Mouse (Mus musculus) G1E (cell line): ENCODE measurements around the gene Ak4. TPM values are rescaled to one million over a fixed set of nuclear protein-coding genes. Genes with fewer than 3 reads are reported as not detected.

Experiments
- ATAC-seq: 2 replicates; pipeline ENCODE4 v1.8.0; 2016; ENCODE audit warnings: mild to moderate bottlenecking; ENCODE audit not compliant: insufficient number of reproducible peaks, poor library complexity, low FRiP score, severe bottlenecking; ENCODE audit errors: extremely low read depth
- DNase-seq: peaks from one replicate; pipeline ENCODE4 v3.0.0; 2012; ENCODE audit warnings: low spot score
- H3K27me3 ChIP-seq: 2 replicates; pipeline ENCODE4 v1.6.1; 2012; ENCODE audit warnings: mild to moderate bottlenecking, low read length, inconsistent platforms; ENCODE audit not compliant: insufficient read depth
- H3K36me3 ChIP-seq: replicated peaks from 2 replicates; pipeline ENCODE3; 2012; ENCODE audit warnings: mild to moderate bottlenecking, inconsistent platforms
- H3K4me1 ChIP-seq: 2 replicates; pipeline ENCODE4 v1.6.1; 2012; ENCODE audit warnings: low read depth, low read length, inconsistent platforms, mixed read lengths; ENCODE audit not compliant: insufficient read depth
- H3K4me3 ChIP-seq: 2 replicates; pipeline ENCODE4 v1.5.1; 2012; ENCODE audit warnings: low read depth, mild to moderate bottlenecking, inconsistent platforms, low read length, moderate library complexity, mixed read lengths
- H3K9me3 ChIP-seq: replicated peaks from 2 replicates; pipeline ENCODE4 v1.6.1; 2012; ENCODE audit warnings: inconsistent platforms
- CTCF ChIP-seq: IDR thresholded peaks from 2 replicates; pipeline ENCODE4 v1.5.1; 2012; ENCODE audit warnings: low read depth, low read length, inconsistent platforms, mixed read lengths
- GATA1 ChIP-seq: IDR thresholded peaks from 2 replicates; pipeline ENCODE4 v1.6.1; 2012; ENCODE audit warnings: borderline replicate concordance, low read length, inconsistent platforms, mixed read lengths
- GATA2 ChIP-seq: IDR thresholded peaks from 2 replicates; pipeline ENCODE4 v1.6.1; 2012; ENCODE audit warnings: low read depth, low read length, inconsistent platforms, borderline replicate concordance
- POLR2AphosphoS5 ChIP-seq: IDR thresholded peaks from 2 replicates; pipeline ENCODE4 v1.6.1; 2012; ENCODE audit warnings: low read depth, low read length, inconsistent platforms; ENCODE audit not compliant: insufficient replicate concordance
- TAL1 ChIP-seq: conservative IDR thresholded peaks from 2 replicates; pipeline ENCODE4 v1.6.1; 2012; ENCODE audit warnings: low read depth, low read length, inconsistent platforms, mixed read lengths
- polyA plus RNA-seq: library from polyadenylated mRNA; stranded (reverse); fragments of >175 nt; gene quantifications from 2 replicates; pipeline ENCODE4 v1.2.3, GENCODE M21; 2012
- total RNA-seq, 2 experiments: library from RNA; stranded (forward) in 1 of 2; stranded (reverse) in 1 of 2; fragments of 200-1000 nt in 1 of 2; fragments of >200 nt in 1 of 2; fragmentation: Nextera tagmentation in 1 of 2; gene quantifications; 2 replicates each; pipeline ENCODE4 v1.2.3; 2014 to 2017

Gene Ak4
- total and polyA plus RNA-seq, 3 experiments = not detected

GRCm38 (mm10) chr4:101493611-101494197 is 74.6 kb downstream of the Ak4 start:
- H3K27me3 ChIP-seq = no peaks in the 10 kb centered on the region
- ATAC-seq (no peak), DNase-seq (no peak)
- no peaks in the 10 kb centered on the region for H3K4me1 ChIP-seq
- TF ChIP-seq POLR2AphosphoS5 (no peak), CTCF (no peak), GATA2 (no peak), GATA1 (no peak), TAL1 (no peak)
- peaks cover 8% of the 10 kb centered on the region for H3K9me3 ChIP-seq
- H3K4me3 ChIP-seq = no peak overlapping the region
- H3K36me3 ChIP-seq = no peaks in the 10 kb centered on the region

- no peak for TF ChIP-seq GATA2
- no peak for TF ChIP-seq GATA1
- no peak for TF ChIP-seq POLR2AphosphoS5
- no peak for TF ChIP-seq CTCF
- no peak for TF ChIP-seq TAL1
- H3K36me3 ChIP-seq = no peaks in the 10 kb centered on the region
- no peak overlapping the region for H3K4me3 ChIP-seq
- H3K9me3 ChIP-seq = peaks cover 8% of the 10 kb centered on the region
- ATAC-seq (no peak), DNase-seq (no peak)
- H3K4me1 ChIP-seq = no peaks in the 10 kb centered on the region
- no peaks in the 10 kb centered on the region for H3K27me3 ChIP-seq
Measured at GRCm38 (mm10) chr4:101496188-101496533, 77.1 kb downstream of the Ak4 start.

GRCm38 (mm10) chr4:101496534-101497237 is 77.6 kb downstream of the Ak4 start, which contains the start of gene Dnajc6:
Dnajc6 (plus strand) TSS chr4:101496648.
- no peak within 1 kb of the TSS for H3K4me3 ChIP-seq
- H3K27me3 ChIP-seq = no peaks in the 10 kb centered on the region
- H3K36me3 ChIP-seq = no peaks in the 10 kb centered on the region
- no peak for TF ChIP-seq GATA2
- no peak for TF ChIP-seq GATA1
- TF ChIP-seq TAL1 = no peak
- no peak for TF ChIP-seq CTCF
- ATAC-seq = no peak
- no peaks in the 10 kb centered on the region for H3K4me1 ChIP-seq
- peaks cover 8% of the 10 kb centered on the region for H3K9me3 ChIP-seq
- DNase-seq = no peak

GRCm38 (mm10) chr4:101497336-101497735 is 78.3 kb downstream of the Ak4 start:
- H3K4me1 ChIP-seq = no peaks in the 10 kb centered on the region

GRCm38 (mm10) chr4:101504470-101505007 is 85.5 kb downstream of the Ak4 start:
- ATAC-seq (no peak), DNase-seq (no peak)
- TF ChIP-seq CTCF (no peak), GATA1 (no peak), GATA2 (no peak)
- no peak overlapping the region for H3K4me3 ChIP-seq
- no peaks in the 10 kb centered on the region; the same call in 1 of the 2 replicates for H3K27me3 ChIP-seq
- no peaks in the 10 kb centered on the region for H3K9me3 ChIP-seq
- no peaks in the 10 kb centered on the region for H3K36me3 ChIP-seq
- no peaks in the 10 kb centered on the region for H3K4me1 ChIP-seq

More at GRCm38 (mm10) chr4:101497336-101497735, 78.3 kb downstream of the Ak4 start:
- TF ChIP-seq POLR2AphosphoS5 (no peak), TAL1 (no peak), GATA1 (no peak), CTCF (no peak), GATA2 (no peak)
- H3K27me3 ChIP-seq = no peaks in the 10 kb centered on the region
- DNase-seq = no peak
- no peak for ATAC-seq
- H3K9me3 ChIP-seq = peaks cover 8% of the 10 kb centered on the region
- H3K4me3 ChIP-seq = no peak overlapping the region
- no peaks in the 10 kb centered on the region for H3K36me3 ChIP-seq

GRCm38 (mm10) chr4:101505966-101506365 is 86.9 kb downstream of the Ak4 start:
- no peaks in the 10 kb centered on the region for H3K36me3 ChIP-seq
- no peak overlapping the region for H3K4me3 ChIP-seq
- no peaks in the 10 kb centered on the region for H3K4me1 ChIP-seq
- TF ChIP-seq POLR2AphosphoS5 = no peak
- no peak for TF ChIP-seq CTCF
- TF ChIP-seq GATA2 = no peak
- TF ChIP-seq TAL1 = no peak
- no peak for TF ChIP-seq GATA1
- DNase-seq (no peak), ATAC-seq (no peak)
- H3K27me3 ChIP-seq = no peaks in the 10 kb centered on the region; the same call in 1 of the 2 replicates
- no peaks in the 10 kb centered on the region for H3K9me3 ChIP-seq
